Mouse (Mus musculus) megakaryocyte-erythroid progenitor cell, adult 5-6 weeks (primary cell): ENCODE data around the gene 4933428G20Rik. TPM values are rescaled to one million over a fixed set of nuclear protein-coding genes. Genes with fewer than 3 reads are reported as not detected.
A peak's percentile ranks its signal among the peaks of the same experiment; 100 is the strongest.

Experiments used
- ATAC-seq: replicated peaks from 2 replicates; pipeline ENCODE4 v1.8.0; 2016; ENCODE audit warnings: mild to moderate bottlenecking, inconsistent platforms; ENCODE audit not compliant: severe bottlenecking, poor library complexity, low FRiP score, low TSS enrichment
- total RNA-seq, 2 experiments: library from RNA; stranded (forward) in 1 of 2; stranded (reverse) in 1 of 2; fragments of 200-1000, 215-1000 nt in 1 of 2; fragments of >200 nt in 1 of 2; fragmentation: Nextera tagmentation in 1 of 2; gene quantifications; 2 replicates each; pipeline ENCODE4 v1.2.3; 2014 to 2017

The 4933428G20Rik gene
- total RNA-seq, 2 experiments from 2014 or later: not detected

- ATAC-seq: no peak
These were observed 9.8 kb upstream of the 4933428G20Rik start for GRCm38 (mm10) chr11:97509715-97510485.

- ATAC-seq: no peak
These were observed 8.9 kb upstream of the 4933428G20Rik start for GRCm38 (mm10) chr11:97509058-97509457.

- ATAC-seq: no peak
These were observed 8.1 kb upstream of the 4933428G20Rik start for GRCm38 (mm10) chr11:97508198-97508597.

GRCm38 (mm10) chr11:97506331-97506730 lies 6.2 kb upstream of the 4933428G20Rik start:
- no peak for ATAC-seq

- no peak for ATAC-seq
These were observed 5.6 kb upstream of the 4933428G20Rik start for GRCm38 (mm10) chr11:97505784-97506183.

GRCm38 (mm10) chr11:97502846-97503245 lies 2.7 kb upstream of the 4933428G20Rik start:
- ATAC-seq: no peak

- no peak for ATAC-seq
These were observed 2.2 kb upstream of the 4933428G20Rik start for GRCm38 (mm10) chr11:97502383-97502782.

GRCm38 (mm10) chr11:97500720-97501448 lies 744 bp upstream of the 4933428G20Rik start:
- 0 out of 2 replicates have a peak, but pooled peaks have one; percentile 39 for ATAC-seq

- ATAC-seq: no peak
These were observed 2.6 kb downstream of the 4933428G20Rik start for GRCm38 (mm10) chr11:97497543-97497942.

- ATAC-seq: no peak
These were observed 7.3 kb downstream of the 4933428G20Rik start for GRCm38 (mm10) chr11:97492836-97493235.

GRCm38 (mm10) chr11:97491640-97492039 lies 8.5 kb downstream of the 4933428G20Rik start:
- no peak for ATAC-seq

GRCm38 (mm10) chr11:97489589-97490324 lies 10.4 kb downstream of the 4933428G20Rik start:
- peak; percentile 80 for ATAC-seq

GRCm38 (mm10) chr11:97487656-97488055 lies 12.5 kb downstream of the 4933428G20Rik start:
- ATAC-seq: no peak

GRCm38 (mm10) chr11:97485661-97486060 lies 14.5 kb downstream of the 4933428G20Rik start:
- ATAC-seq: no peak

GRCm38 (mm10) chr11:97479824-97480223 lies 20.3 kb downstream of the 4933428G20Rik start:
- no peak for ATAC-seq

GRCm38 (mm10) chr11:97479085-97479484 lies 21.1 kb downstream of the 4933428G20Rik start:
- ATAC-seq: no peak

GRCm38 (mm10) chr11:97478345-97478744 lies 21.8 kb downstream of the 4933428G20Rik start:
- ATAC-seq: no peak

- ATAC-seq: no peak
These were observed 22.7 kb downstream of the 4933428G20Rik start for GRCm38 (mm10) chr11:97477431-97477830.

- peak; percentile 72 for ATAC-seq
These were observed 23.6 kb downstream of the 4933428G20Rik start for GRCm38 (mm10) chr11:97476334-97477095.
